Mouse (Mus musculus) liver, adult 2 months (tissue): ENCODE data around the gene Gbe1.
A peak's percentile ranks its signal among the peaks of the same experiment; 100 is the strongest.

Source experiments
- CTCF ChIP-seq: fragments of 200-500 bp; IDR thresholded peaks from 2 replicates; pipeline ENCODE4 v1.5.1; 2011; ENCODE audit warnings: low read depth, low read length, control low read depth
- POLR2A ChIP-seq: fragments of 200-500 bp; IDR thresholded peaks from 2 replicates; pipeline ENCODE4 v1.6.1; 2011; ENCODE audit warnings: low read length, control low read depth; ENCODE audit not compliant: insufficient read depth; ENCODE audit errors: extremely low read depth

GRCm38 (mm10) chr16:70568341-70569265 is 254.9 kb downstream of the Gbe1 start:
- TF ChIP-seq CTCF (0 out of 2 replicates have a peak, but pooled peaks have one; percentile 4), POLR2A (no peak)
